Mouse (Mus musculus) C2C12 (cell line): ENCODE results near the gene Egfl6. TPM values are rescaled to one million over a fixed set of nuclear protein-coding genes. Genes with fewer than 3 reads are reported as not detected.

Source experiments
- H3K27me3 ChIP-seq: one replicate; pipeline ENCODE4 v1.6.1; 2011; ENCODE audit not compliant: control insufficient read depth, insufficient read depth, insufficient read length
- H3K36me3 ChIP-seq: one replicate; pipeline ENCODE4 v1.6.1; 2011; ENCODE audit not compliant: control insufficient read depth, insufficient read depth
- H3K4me3 ChIP-seq: one replicate; pipeline ENCODE4 v1.5.1; 2011; ENCODE audit warnings: mild to moderate bottlenecking, control low read depth; ENCODE audit not compliant: poor library complexity, insufficient read depth, severe bottlenecking
- H3K79me2 ChIP-seq: one replicate; pipeline ENCODE4 v1.6.1; 2011; ENCODE audit not compliant: control insufficient read depth, insufficient read depth
- H3K79me3 ChIP-seq: one replicate; pipeline ENCODE4 v1.6.1; 2011; ENCODE audit warnings: low read depth, control low read depth
- H3ac ChIP-seq: one replicate; pipeline ENCODE3; 2011; ENCODE audit warnings: low read depth; ENCODE audit not compliant: control insufficient read depth, insufficient read length
- CEBPB ChIP-seq: IDR thresholded peaks from one replicate; pipeline ENCODE4 v1.6.1; 2011; ENCODE audit warnings: low read depth, mild to moderate bottlenecking, control low read depth, moderate library complexity
- CTCF ChIP-seq: IDR thresholded peaks from one replicate; pipeline ENCODE4 v1.5.1; 2011; ENCODE audit not compliant: control insufficient read depth, insufficient read depth, insufficient read length
- FOSL1 ChIP-seq: IDR thresholded peaks from one replicate; pipeline ENCODE4 v1.8.0; 2011; ENCODE audit warnings: mild to moderate bottlenecking, low read length; ENCODE audit not compliant: poor library complexity, insufficient read depth, severe bottlenecking
- MAX ChIP-seq: IDR thresholded peaks from one replicate; pipeline ENCODE4 v1.6.1; 2011; ENCODE audit warnings: mild to moderate bottlenecking, control low read depth
- MYOD1 ChIP-seq: IDR thresholded peaks from one replicate; pipeline ENCODE4 v1.6.1; 2011; ENCODE audit warnings: low read depth; ENCODE audit not compliant: control insufficient read depth, insufficient read length
- MYOG ChIP-seq: IDR thresholded peaks from one replicate; pipeline ENCODE4 v1.6.1; 2011; ENCODE audit not compliant: control insufficient read depth, insufficient read length; ENCODE audit errors: extremely low read depth
- USF1 ChIP-seq: IDR thresholded peaks from one replicate; pipeline ENCODE4 v1.6.1; 2011; ENCODE audit warnings: low read depth, mild to moderate bottlenecking, control low read depth, moderate library complexity
- polyA plus RNA-seq: library from polyadenylated mRNA; unstranded; fragments of >200 nt; fragmentation: generic; extraction: Trizol; gene quantifications from one replicate; pipeline ENCODE4 v1.2.1, GENCODE M21; 2012; ENCODE audit warnings: missing spikeins

Gene Egfl6
- polyA plus RNA-seq, 1 experiment = not detected

DNA sequence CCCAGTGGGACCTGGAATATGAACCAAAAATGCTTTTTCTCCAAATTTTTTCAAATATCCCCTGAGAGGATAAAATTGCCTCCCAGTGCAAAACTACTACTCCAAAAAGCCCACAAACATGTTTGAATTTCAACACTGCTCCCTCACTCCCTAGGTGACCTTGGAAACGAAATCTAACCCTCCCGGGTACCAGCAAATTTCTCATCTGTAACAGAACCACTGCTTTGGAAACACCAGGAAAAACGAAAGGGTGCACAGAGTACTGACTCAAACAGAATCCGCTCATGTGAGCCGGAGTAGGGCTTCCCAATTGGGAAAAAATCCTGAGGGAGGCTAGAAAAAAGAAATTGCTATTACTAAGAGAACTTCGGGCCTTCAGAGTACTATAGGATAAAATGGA, 108.1 kb downstream of the Egfl6 start:
- H3K27me3 ChIP-seq = no peaks in the 10 kb centered on the region
- H3K4me3 ChIP-seq = no peak overlapping the region
- H3K36me3 ChIP-seq = peaks cover 4% of the 10 kb centered on the region
- no peak overlapping the region for H3ac ChIP-seq
- H3K79me3 ChIP-seq = peaks cover 55% of the 10 kb centered on the region
- no peak for TF ChIP-seq MYOG
- TF ChIP-seq MAX = no peak
- TF ChIP-seq CEBPB = no peak
- no peak for TF ChIP-seq FOSL1
- TF ChIP-seq USF1 = no peak
- TF ChIP-seq CTCF = no peak
- no peak for TF ChIP-seq MYOD1
- H3K79me2 ChIP-seq = peaks cover 70% of the 10 kb centered on the region

Other genes starting within 250 kb of the Egfl6 start
- gene Trappc2, start 145.1 kb downstream of the Egfl6 start, polyA plus RNA-seq = 5.0 TPM
- 1.5 TPM for gene Ofd1, start 145.0 kb downstream of the Egfl6 start, polyA plus RNA-seq
- 16.3 TPM for gene Rab9, start 105.9 kb downstream of the Egfl6 start, polyA plus RNA-seq
- 0.42 TPM for gene Tceanc, start 67.2 kb downstream of the Egfl6 start, polyA plus RNA-seq